ENCODE assay signal across 18 mouse cellular contexts in the genomic region with DNA sequence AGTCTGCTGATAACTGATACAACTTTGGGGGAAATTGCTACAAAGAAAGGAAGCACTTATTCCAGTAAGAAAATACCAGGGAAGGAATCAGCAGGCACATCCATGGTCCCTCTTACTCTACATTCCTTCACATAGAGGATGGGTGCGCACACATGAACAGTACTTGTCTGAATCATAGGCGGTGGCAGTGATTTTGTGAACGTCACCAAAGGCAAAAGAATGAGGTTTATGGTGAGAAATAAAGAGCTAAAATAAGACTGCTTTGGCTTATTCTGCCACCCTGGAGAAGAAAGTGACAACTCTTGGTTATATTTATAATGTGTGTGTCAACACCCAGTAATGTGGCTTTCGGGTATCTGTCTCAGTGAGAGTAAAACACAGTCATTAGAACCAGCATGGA. TPM values are rescaled to one million over a fixed set of nuclear protein-coding genes. Genes with fewer than 3 reads are reported as not detected.
A peak's percentile ranks its signal among the peaks of the same experiment; 100 is the strongest.
DNase-seq lines count a peak whose midpoint lies in the region; ATAC-seq and TF ChIP-seq lines count a peak whose summit lies in the region.
"Had no signal": no experiment of that assay in that cellular context is flagged by ENCODE, and none has a peak within 500 bp of the region (broad histone marks: within the 10 kb centered on the region; RNA-seq: fewer than 3 reads in every experiment).

No protein-coding gene starts in this region.

- H3K9ac ChIP-seq in lung, postnatal 0 days (replicated peaks; ENCODE audit: low read depth), result no peak overlapping the region
- H3K9ac ChIP-seq: embryonic facial prominence, embryonic 12.5 days; forebrain, embryonic 13.5 days; forebrain, embryonic 15.5 days; forebrain, postnatal 0 days had no signal

- no peak overlapping the region for H3K4me3 ChIP-seq in lung, postnatal 0 days (ENCODE audit: low read depth, low read length)
- H3K4me3 ChIP-seq: embryonic facial prominence, embryonic 10.5 days; embryonic facial prominence, embryonic 12.5 days; forebrain, embryonic 13.5 days; forebrain, embryonic 15.5 days had no signal

- H3K9me3 ChIP-seq in lung, postnatal 0 days (ENCODE audit: low read length), result no peaks in the 10 kb centered on the region
- H3K9me3 ChIP-seq: embryonic facial prominence, embryonic 10.5 days; embryonic facial prominence, embryonic 12.5 days; forebrain, embryonic 13.5 days; forebrain, embryonic 15.5 days had no signal

- peak; percentile 10 to 27 for DNase-seq in frontal cortex, adult 2 months (ENCODE audit: extremely low spot score in 1 of 2, low spot score in 1 of 2)
- DNase-seq in frontal cortex, postnatal 10 days (ENCODE audit: low spot score in 2 of 2), result no peak
- DNase-seq in right cerebral cortex, adult 18-20 months, result peak; percentile 8
- no peak for DNase-seq in right cerebral cortex, postnatal 25 days
- no peak for DNase-seq in lung, postnatal 0 days (ENCODE audit: low spot score)
- DNase-seq: adrenal gland, adult 2 months; adrenal gland, postnatal 10 days; adrenal gland, postnatal 25 days; cerebellum, adult 11-12 months; cerebellum, adult 2 months; cerebellum, adult 9-10 months; cerebellum, postnatal 10 days; cerebellum, postnatal 25 days; forebrain, postnatal 0 days had no signal

- H3K27ac ChIP-seq in lung, postnatal 0 days (ENCODE audit: low read length), result no peak overlapping the region
- H3K27ac ChIP-seq: embryonic facial prominence, embryonic 10.5 days; embryonic facial prominence, embryonic 12.5 days; forebrain, embryonic 13.5 days; forebrain, embryonic 15.5 days had no signal

- no peaks in the 10 kb centered on the region for H3K4me1 ChIP-seq in lung, postnatal 0 days (ENCODE audit: insufficient read depth, low read depth, low read length)
- H3K4me1 ChIP-seq: embryonic facial prominence, embryonic 10.5 days; embryonic facial prominence, embryonic 12.5 days; forebrain, embryonic 13.5 days had no signal

- H3K27me3 ChIP-seq in lung, postnatal 0 days (replicated peaks; ENCODE audit: insufficient read depth, low read length), result no peaks in the 10 kb centered on the region
- H3K27me3 ChIP-seq: embryonic facial prominence, embryonic 12.5 days; forebrain, embryonic 13.5 days; forebrain, embryonic 15.5 days had no signal

- H3K36me3 ChIP-seq in lung, postnatal 0 days (ENCODE audit: insufficient read depth, low read length), result no peaks in the 10 kb centered on the region
- H3K36me3 ChIP-seq: embryonic facial prominence, embryonic 10.5 days; embryonic facial prominence, embryonic 12.5 days; forebrain, embryonic 15.5 days had no signal

- WGBS in lung, postnatal 0 days, result 90% methylated on average over 4 of the region's 4 CpGs

- ATAC-seq in lung, postnatal 0 days, result no peak
- ATAC-seq: forebrain, embryonic 13.5 days; forebrain, embryonic 15.5 days; forebrain, postnatal 0 days had no signal

- TF ChIP-seq EP300 in lung, postnatal 0 days (IDR thresholded peaks at IDR 0.05), result no peak

- no peak overlapping the region for H3K4me2 ChIP-seq in lung, postnatal 0 days (replicated peaks; ENCODE audit: low read depth, low read length)
- H3K4me2 ChIP-seq: embryonic facial prominence, embryonic 12.5 days; forebrain, embryonic 13.5 days; forebrain, embryonic 15.5 days had no signal

- no peak for TF ChIP-seq CTCF in lung, postnatal 0 days (IDR thresholded peaks at IDR 0.05)

RNA-seq across cellular contexts. Expression of gene Ccdc80, which starts 59.9 kb away (rescaled TPM):
- 7.6 and 10.3 TPM in 2 replicates for polyA plus RNA-seq in frontal cortex, adult 2 months (2012; rRNA removed)
- polyA plus RNA-seq in lung, postnatal 0 days (2015; fragmentation: Nextera tagmentation; extraction: Ambion mirVana), result 62.4 and 81.7 TPM in 2 replicates

Comparison
In these comparisons a context has a peak if more than half of its experiments do, and no peak if none do; other contexts are left out.
1. DNase-seq: peak in frontal cortex, adult 2 months (2 of 2) and right cerebral cortex, adult 18-20 months (single experiment); none in frontal cortex, postnatal 10 days (0 of 2), right cerebral cortex, postnatal 25 days (single experiment) and lung, postnatal 0 days (single experiment).